Mouse (Mus musculus): ENCODE results near the gene Dnah11.

Gene Dnah11

GRCm38 (mm10) chr12:118084806-118085205 is 114.0 kb downstream of the Dnah11 start:
- DNase-seq, result no peak

GRCm38 (mm10) chr12:118084134-118084533 is 114.7 kb downstream of the Dnah11 start:
- DNase-seq, result no peak

GRCm38 (mm10) chr12:118080441-118080840 is 118.4 kb downstream of the Dnah11 start:
- no peak for DNase-seq

DNA sequence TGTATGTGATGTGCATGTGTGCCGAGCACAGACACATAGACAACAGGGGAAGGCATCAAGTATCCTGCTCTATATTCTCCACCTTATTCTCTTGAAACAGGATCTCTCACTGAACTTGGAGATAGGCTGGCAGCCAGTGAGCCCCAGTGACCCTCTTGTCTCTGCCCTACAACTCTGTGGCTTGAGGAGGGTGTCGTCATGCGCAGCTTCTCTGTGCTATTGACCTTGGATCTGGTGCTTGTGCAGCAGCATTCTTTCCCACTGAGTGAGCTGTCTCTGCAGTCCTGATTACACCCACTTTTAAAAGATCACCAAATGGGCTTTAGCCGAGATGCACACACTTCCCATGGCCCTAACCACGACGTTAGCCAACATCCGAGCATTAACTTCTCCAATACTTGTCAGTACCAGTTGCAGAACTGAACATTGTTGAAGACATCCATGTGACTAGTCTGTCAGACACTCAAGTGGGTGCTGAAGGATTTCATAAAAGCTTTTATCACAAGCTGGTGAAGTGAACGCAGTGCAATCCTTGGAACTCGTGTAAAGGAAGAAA is 120.3 kb downstream of the Dnah11 start:
- DNase-seq, result no peak

DNA sequence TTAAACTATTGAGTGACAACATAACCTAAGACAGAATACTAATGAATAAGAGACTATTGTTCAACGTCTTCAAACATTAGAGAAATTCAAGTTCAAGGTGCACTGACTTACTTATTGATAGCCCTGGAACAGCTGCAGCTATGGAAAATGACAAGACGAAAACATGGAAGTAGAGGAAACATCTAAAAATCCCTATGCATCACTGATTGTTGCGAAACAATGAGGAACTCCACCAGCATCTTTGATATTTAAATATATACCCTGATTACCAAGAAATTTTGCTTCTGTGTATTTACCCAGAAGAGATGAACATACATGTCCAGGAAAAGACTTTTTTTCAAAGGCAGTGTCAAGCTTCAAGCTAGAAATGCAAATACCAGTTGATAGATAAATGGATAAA is 122.0 kb downstream of the Dnah11 start:
- no peak for DNase-seq

DNA sequence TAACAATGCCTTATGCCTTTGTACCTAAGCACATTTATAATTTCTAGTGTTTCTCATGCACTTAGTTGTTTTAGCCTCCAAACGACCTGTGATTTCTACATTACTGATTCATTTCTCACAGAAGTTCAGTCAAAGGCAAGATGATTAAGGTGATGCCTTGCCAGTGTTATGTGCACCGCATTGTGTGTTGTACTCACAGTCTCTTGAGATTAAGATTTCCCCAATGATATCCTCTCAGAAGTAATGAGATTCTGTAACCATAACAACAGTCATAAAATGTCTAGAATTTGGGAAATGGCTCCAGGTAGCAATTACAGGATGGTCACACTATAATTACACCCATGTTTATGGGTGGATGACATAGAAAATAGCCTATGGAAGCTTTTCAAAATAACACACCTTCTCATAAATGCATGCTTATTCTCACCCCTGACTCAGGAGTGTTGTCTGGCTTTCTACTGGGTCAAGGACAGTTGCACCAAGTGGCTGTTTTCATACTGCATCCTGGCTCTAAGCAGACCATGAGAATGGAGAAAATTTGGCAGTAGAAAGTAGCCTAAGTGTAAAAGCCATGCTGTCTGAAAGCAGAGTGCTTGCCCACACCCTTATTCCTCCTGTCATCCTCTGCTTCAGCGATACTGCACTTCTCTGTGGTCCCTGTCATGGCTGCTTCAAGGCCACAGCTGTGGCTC is 126.5 kb downstream of the Dnah11 start:
- no peak for DNase-seq

- no peak for DNase-seq
These were observed 127.2 kb downstream of the Dnah11 start for GRCm38 (mm10) chr12:118071667-118072066.

- DNase-seq, result no peak
These were observed 130.1 kb downstream of the Dnah11 start for GRCm38 (mm10) chr12:118068785-118069184.

DNA sequence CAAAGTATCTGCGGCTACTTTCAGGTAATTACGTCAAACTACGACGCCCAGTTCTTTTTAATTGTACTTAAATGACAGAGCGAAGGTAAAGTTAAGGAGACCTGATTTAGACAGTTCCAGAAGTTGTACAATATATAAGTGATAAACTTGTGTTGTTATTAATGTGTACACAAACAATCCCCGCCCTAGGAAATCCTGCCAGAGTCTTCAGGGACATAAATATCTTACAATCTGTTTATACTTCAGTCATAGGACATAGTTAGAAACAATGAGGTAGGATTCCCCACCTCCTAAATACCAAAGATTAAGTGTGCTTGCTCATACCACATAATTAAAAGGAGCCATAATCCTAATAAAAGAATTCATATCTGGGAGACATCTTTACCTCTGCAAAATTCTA is 136.5 kb downstream of the Dnah11 start:
- no peak for DNase-seq

DNA sequence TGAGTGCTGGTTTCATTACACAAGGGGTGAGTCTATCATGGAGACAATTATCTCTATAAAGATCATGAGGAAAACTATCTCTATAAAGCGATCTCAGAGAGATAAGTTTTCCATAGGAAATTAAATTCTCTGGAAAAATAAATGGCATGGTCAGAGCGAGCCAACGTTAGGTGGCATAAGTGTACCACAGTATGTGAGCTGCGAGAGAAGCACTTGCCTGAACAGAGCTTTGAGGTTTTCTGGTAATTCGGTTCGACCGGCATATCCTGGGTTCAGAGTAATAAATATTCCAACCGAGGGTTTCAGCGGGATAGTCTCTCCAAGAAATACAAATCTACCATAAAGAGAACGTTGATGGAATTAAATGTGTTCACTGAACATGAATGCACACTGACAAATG is 142.0 kb downstream of the Dnah11 start:
- DNase-seq, result no peak

GRCm38 (mm10) chr12:118045381-118045780 is 153.5 kb downstream of the Dnah11 start:
- DNase-seq, result no peak

- no peak for DNase-seq
These were observed 155.7 kb downstream of the Dnah11 start for GRCm38 (mm10) chr12:118043130-118043647.

DNA sequence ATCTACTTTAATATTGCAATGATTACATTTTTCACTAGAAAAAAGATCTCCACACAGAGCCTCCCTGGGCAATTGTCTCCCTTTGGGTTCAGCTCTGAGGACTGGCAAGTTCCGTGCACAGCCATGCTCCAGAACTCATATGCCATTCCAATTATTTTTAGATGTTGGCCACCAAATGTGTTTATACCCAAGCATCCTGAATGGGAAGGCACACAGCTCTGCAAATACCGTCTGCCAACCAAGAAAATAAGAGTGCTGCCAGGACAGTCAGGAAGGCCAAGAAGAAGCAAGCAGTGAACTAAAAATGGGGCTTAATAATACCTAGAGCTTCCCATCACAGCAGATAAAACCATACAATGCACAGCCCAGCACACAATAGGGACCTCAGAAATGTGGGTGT is 156.6 kb downstream of the Dnah11 start:
- DNase-seq, result no peak

DNA sequence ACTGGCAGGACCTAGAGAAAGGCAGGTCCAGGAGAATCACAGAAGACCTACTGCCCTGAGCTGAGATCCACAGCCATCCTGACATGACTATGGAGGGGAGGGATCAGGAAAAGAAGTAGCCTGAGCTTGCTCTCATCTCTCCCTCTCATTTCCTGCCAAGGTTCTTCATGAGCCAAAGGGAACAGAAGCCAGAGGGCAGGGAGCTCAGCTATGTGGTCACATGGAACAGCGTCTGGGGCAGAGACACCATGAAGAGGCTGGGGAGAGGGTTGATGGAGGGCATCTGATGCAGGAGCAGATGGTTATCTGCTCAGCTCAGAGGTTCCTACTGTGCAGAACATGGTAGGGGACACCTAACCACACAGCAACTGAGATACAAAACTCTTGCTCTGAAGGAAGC is 163.9 kb downstream of the Dnah11 start:
- DNase-seq, result no peak

- no peak for DNase-seq
These were observed 173.1 kb downstream of the Dnah11 start for GRCm38 (mm10) chr12:118025771-118026170.

- no peak for DNase-seq
These were observed 179.9 kb downstream of the Dnah11 start for GRCm38 (mm10) chr12:118018936-118019335.

- DNase-seq, result no peak
These were observed 185.0 kb downstream of the Dnah11 start for GRCm38 (mm10) chr12:118013872-118014271.

DNA sequence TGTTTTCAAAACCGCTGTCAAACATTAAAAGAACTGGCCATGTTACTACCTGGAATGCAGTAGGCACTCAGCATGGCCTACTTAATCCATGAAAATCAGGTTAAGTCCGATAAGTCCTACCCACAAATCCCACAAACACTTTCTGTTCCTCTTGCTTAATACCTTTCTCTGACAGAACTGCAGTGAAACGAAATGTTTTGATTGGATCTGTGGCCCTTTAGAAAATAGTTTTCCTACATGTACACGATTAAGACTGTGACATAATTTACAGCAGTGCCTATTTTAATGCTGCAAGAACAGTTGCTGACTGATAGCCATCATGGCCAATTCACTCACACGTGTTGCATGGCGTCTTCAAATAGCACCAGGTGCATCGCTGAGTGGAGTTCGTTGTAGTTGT is 186.9 kb downstream of the Dnah11 start:
- DNase-seq, result no peak

DNA sequence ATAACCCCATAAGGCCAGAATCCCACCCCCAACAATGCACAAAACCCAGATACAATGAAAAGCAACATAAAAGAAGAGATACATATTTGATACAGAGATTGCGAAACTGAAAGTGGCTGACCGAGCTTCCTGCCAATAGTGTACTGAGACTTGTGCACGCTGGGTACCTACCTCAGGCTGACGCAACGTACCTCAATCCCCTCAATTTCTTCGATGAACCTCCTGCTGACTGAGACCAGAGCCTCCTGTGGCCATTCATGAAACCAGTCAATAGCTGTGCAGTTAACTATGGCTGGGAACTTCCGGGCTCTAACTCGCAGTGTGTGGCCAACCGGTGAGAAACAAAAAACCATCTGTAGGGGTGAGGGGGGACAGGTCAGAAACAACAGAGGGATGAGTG is 203.9 kb downstream of the Dnah11 start:
- DNase-seq, result no peak

GRCm38 (mm10) chr12:117993499-117993898 is 205.3 kb downstream of the Dnah11 start:
- DNase-seq, result peak; percentile 51

DNA sequence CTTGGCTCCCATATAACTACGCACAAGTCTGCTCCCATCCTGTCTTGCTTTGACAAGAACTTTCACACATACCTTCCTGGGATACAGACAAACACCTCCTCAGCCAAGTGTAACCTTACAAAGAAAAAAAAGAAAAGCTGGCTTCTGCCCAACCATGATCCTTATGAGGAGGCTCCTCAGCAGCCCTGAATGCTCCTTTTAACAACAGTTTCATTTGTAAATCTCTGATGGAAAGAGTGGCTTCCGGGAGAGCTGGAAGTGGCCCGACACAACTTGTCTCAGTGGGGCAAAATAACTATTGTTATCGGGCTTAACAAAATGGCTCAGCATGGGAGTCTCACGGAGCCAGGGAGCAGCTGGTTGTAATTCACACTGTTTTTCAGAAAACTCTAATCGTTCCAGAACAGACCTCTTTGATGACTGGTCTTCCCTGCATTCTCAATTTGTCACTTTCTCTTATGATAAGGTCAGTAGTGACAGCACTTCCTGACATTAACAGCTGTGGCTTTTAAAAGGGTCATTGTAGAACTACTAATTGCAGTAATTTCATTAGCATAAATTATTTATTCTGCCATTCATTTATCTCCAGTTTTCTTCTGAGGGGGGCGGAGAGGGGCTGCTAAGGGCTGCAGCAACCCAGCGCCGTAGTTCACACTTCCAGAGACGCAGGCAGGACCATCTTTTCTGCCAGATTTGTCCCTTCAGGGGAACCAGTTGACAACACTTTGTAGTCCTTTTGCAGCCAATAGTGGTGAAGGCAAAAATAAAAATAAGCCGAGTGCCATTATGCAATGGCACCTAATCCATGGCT is 209.6 kb downstream of the Dnah11 start:
- no peak for DNase-seq

GRCm38 (mm10) chr12:117980315-117980714 is 218.5 kb downstream of the Dnah11 start:
- no peak for DNase-seq

DNA sequence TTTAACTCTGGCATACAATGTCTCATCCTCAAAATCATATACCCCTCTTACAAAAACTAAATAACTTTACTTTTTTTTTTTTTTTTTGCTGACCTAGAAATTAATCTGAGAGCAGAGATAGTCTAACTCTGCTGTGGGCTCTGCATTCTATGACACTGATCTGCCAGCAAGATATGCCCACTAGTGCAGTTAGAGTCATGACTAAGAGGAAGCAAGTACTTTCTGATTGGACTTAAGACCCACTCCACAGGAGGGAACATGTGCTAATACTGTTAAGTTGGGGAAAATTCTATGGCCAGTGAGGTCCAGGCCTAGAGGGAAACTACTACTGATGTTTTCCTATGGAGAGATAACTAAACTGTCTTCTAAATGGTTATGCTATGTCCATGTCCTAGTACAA is 225.1 kb downstream of the Dnah11 start:
- no peak for DNase-seq

DNA sequence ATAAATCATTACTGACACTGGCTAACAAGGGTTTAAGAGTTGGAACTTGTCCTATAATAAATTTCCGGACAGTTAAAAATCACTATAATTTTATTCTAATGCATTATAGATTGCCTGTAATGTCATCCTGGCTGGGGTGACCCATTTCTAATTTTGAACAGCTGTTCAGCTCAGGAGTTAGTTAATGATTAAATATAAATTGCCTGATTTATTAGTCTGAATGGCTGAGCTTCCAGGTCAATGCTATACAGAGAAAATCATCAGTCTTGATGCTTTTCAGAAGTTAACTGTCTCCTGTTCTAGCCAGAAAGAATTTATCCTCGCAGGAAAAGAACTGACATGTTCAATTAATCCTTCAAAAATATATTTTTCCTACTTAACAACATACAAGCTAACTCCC is 236.1 kb downstream of the Dnah11 start:
- no peak for DNase-seq
